Mouse (Mus musculus): ENCODE data around the gene B3galnt2.

GRCm38 (mm10) chr13:13966172-13966571 lies 11.9 kb downstream of the B3galnt2 start:
- no peak for TF ChIP-seq POLR2A (IDR thresholded peaks at IDR 0.05; ENCODE audit: borderline replicate concordance, extremely low read depth, insufficient read depth, insufficient read length, poor library complexity, severe bottlenecking)
- no peak for TF ChIP-seq CTCF (IDR thresholded peaks at IDR 0.05; ENCODE audit: borderline replicate concordance, extremely low read depth, insufficient read depth, insufficient read length)

Data from brain, embryonic 14.5 days (tissue).